Mouse (Mus musculus) spleen, adult 2 months (tissue): Measurements from ENCODE around the gene Igf2bp1.

ENCODE experiments used
- CTCF ChIP-seq: fragments of 200-500 bp; IDR thresholded peaks from 2 replicates; pipeline ENCODE4 v1.5.1; 2011; ENCODE audit warnings: mild to moderate bottlenecking, inconsistent platforms; ENCODE audit not compliant: insufficient read depth, insufficient read length, insufficient replicate concordance; ENCODE audit errors: extremely low read depth
- POLR2A ChIP-seq: fragments of 200-500 bp; IDR thresholded peaks from 2 replicates; pipeline ENCODE4 v1.6.1; 2011; ENCODE audit warnings: low read depth, low read length, inconsistent platforms

GRCm38 (mm10) chr11:96003100-96003900, 2.4 kb downstream of the Igf2bp1 start:
- TF ChIP-seq POLR2A (no peak), CTCF (no peak)
